Mouse (Mus musculus) heart, adult 10 weeks (tissue): ENCODE measurements around the gene Cilp. TPM values are rescaled to one million over a fixed set of nuclear protein-coding genes. Genes with fewer than 3 reads are reported as not detected.

ENCODE experiments used
- polyA plus RNA-seq: library from polyadenylated mRNA; stranded (reverse); fragments of 350-450 nt; fragmentation: Illumina TruSeq; extraction: RNeasy Lipid Tissue Mini Kit (QIAGEN cat#74804); gene quantifications from one replicate; pipeline ENCODE4 v1.2.3, GENCODE M21; 2014; ENCODE audit warnings: low read depth, low replicate concordance

Gene Cilp
- polyA plus RNA-seq: 10.0 TPM

DNA sequence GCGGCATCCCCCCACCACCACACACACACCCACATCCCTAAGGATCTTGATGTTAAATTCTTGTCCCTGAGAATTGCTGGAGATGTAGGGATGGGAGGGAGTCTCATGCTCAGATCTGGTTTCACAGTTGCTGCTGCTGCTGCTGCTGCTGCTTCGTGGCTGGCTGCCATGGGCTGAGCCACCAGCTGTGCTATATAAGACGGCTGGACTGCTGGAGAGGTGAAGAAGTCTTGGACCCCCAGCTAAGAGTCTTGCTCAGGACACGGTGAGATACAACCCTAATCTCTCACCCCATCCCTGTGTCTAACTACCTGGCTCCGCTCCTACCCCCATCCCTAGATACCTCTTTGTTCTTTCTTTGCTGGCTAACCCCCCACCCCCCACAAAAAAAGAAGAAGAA lies at the start of gene Cilp:
Gene Cilp (plus strand): TSS at position 222 of the 400 bp plus-strand sequence.

DNA sequence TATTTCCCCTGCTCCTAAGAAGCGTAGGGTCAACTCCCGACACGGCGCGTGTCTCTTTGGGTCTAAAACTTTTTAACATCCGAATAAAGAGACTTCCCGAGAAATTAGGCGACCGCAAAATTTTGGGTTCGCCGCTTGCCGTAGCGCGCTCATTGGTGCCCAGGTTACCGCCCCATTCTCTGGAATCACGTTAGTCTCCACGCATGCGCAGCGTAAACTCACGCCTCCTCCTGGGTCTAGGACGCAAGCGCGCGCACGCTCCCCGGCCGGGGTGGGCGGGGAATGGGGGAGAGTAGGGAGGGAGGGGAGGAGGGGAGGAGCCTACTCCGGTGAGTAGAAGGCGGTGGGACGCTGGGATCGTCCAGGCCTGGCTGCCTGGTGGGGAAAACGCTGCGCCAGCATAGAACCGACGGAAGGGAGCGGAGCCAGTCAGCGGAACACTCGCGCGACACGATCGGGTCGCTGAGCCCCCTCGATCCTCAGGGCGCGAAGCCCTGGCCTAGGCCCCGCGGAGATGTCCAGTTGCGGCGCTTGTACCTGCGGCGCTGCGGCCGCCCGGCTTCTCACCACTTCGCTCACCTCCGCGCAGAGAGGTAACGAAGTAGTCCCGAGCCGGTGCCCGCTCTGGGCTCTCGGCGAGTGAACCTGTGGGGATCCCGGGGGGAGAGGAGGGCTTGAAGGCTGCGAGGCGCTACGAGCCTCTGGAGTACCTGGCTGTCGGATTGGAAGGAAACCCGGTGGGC lies 29.2 kb downstream of the Cilp start, which contains the start of gene Clpx:
Gene Clpx (plus strand): TSS at position 288 of the 743 bp plus-strand sequence.

Other genes with a start within 250 kb of the Cilp start
- gene Hacd3, start 243.5 kb upstream of the Cilp start, polyA plus RNA-seq: 23.9 TPM
- 64.1 TPM for gene Dpp8, start 232.8 kb upstream of the Cilp start, polyA plus RNA-seq
- 7.6 TPM for gene Igdcc4, start 163.7 kb upstream of the Cilp start, polyA plus RNA-seq
- gene Igdcc3, start 124.0 kb upstream of the Cilp start, polyA plus RNA-seq: not detected
- gene Parp16, start 69.8 kb upstream of the Cilp start, polyA plus RNA-seq: 3.2 TPM
- 90.6 TPM for gene Clpx, start 29.1 kb downstream of the Cilp start, polyA plus RNA-seq
- 12.3 TPM for gene Pdcd7, start 80.9 kb downstream of the Cilp start, polyA plus RNA-seq
- gene Ubap1l, start 95.9 kb downstream of the Cilp start, polyA plus RNA-seq: not detected
- gene Kbtbd13, start 126.5 kb downstream of the Cilp start, polyA plus RNA-seq: 3.0 TPM
- 14.5 TPM for gene Rasl12, start 133.3 kb downstream of the Cilp start, polyA plus RNA-seq
- not detected for gene Slc51b, start 157.8 kb downstream of the Cilp start, polyA plus RNA-seq
- gene Mtfmt, start 170.6 kb downstream of the Cilp start, polyA plus RNA-seq: 10.2 TPM
- gene Spg21, start 195.8 kb downstream of the Cilp start, polyA plus RNA-seq: 15.1 TPM